Mouse (Mus musculus): ENCODE data around the gene Plekhm2. TPM values are rescaled to one million over a fixed set of nuclear protein-coding genes. Genes with fewer than 3 reads are reported as not detected.

The Plekhm2 gene
- total and polyA plus RNA-seq, 2 experiments: 2.7 to 13.5 TPM

DNA sequence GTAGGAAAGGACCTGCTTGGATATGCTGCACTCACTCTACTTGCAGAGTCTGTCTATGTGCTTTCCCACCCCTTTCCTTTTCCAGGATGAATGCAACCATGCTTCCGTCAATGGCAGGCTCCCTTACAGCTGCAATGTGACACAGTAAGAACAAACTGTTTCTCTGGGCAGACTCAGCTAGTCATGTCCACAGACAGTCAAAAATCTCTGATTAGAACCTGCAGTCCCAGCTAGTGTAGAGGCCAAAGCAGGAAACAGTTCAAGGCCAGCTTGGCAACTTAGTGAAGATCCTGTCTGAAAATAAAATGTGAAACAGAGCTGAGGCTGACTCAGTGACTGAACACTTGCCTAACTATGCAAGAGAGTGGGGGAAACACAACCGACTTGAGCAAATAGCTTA lies 39.9 kb upstream of the Plekhm2 start:
- H3K36me3 ChIP-seq (ENCODE audit: control insufficient read depth, insufficient read depth, low read length): peaks cover 99% of the 10 kb centered on the region
- H3K27ac ChIP-seq (replicated peaks; ENCODE audit: insufficient read depth, low read depth, low read length): no peak overlapping the region
- DNase-seq (ENCODE audit: extremely low read depth, low read depth, low spot score): no peak
- H3K27me3 ChIP-seq (ENCODE audit: control insufficient read depth, insufficient read depth, low read length): no peaks in the 10 kb centered on the region
- no peak overlapping the region for H3K9ac ChIP-seq (ENCODE audit: low read depth, low read length)
- H3K4me1 ChIP-seq (ENCODE audit: control insufficient read depth, insufficient read depth, low read length): peaks cover 13% of the 10 kb centered on the region
- no peak overlapping the region for H3K4me3 ChIP-seq (ENCODE audit: insufficient read depth, low read depth, low read length)
- 79% methylated on average over 2 of the region's 2 CpGs for WGBS
- TF ChIP-seq POLR2A (IDR thresholded peaks at IDR 0.05; ENCODE audit: extremely low read depth, insufficient read depth, low read length) (no peak), CTCF (IDR thresholded peaks at IDR 0.05; ENCODE audit: low read depth, low read length) (no peak)
- H3K79me2 ChIP-seq (ENCODE audit: control insufficient read depth, insufficient read depth, low read length): peaks cover 45% of the 10 kb centered on the region

DNA sequence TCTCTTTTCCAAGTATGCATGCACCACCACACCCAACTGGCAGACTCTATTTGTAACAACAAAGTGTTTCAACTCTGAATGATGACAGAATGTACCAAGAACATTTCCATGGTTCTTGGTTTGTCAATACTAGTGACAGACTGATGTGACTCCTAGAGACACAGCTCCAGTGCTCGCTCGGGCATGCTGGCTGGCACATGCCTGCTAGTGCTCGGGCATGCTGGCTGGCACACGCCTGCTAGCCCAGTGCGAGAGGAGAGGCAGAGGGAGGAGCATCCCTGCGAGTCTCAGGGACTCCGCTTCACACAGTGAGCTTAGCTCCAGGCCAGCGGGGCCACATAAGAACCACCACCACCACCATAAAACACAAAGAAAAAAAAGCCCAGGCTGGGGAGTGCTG lies 30.0 kb upstream of the Plekhm2 start:
- H3K9ac ChIP-seq (ENCODE audit: low read depth, low read length): no peak overlapping the region
- H3K36me3 ChIP-seq (ENCODE audit: control insufficient read depth, insufficient read depth, low read length): peaks cover 85% of the 10 kb centered on the region
- no peaks in the 10 kb centered on the region for H3K27me3 ChIP-seq (ENCODE audit: control insufficient read depth, insufficient read depth, low read length)
- WGBS: 67% methylated on average over 8 of the region's 8 CpGs
- no peak for DNase-seq (ENCODE audit: extremely low read depth, low read depth, low spot score)
- H3K4me3 ChIP-seq (ENCODE audit: insufficient read depth, low read depth, low read length): no peak overlapping the region
- peaks cover 5% of the 10 kb centered on the region for H3K79me2 ChIP-seq (ENCODE audit: control insufficient read depth, insufficient read depth, low read length)
- TF ChIP-seq POLR2A (IDR thresholded peaks at IDR 0.05; ENCODE audit: extremely low read depth, insufficient read depth, low read length) (no peak), CTCF (IDR thresholded peaks at IDR 0.05; ENCODE audit: low read depth, low read length) (no peak)
- H3K4me1 ChIP-seq (ENCODE audit: control insufficient read depth, insufficient read depth, low read length): no peaks in the 10 kb centered on the region
- no peak overlapping the region for H3K27ac ChIP-seq (replicated peaks; ENCODE audit: insufficient read depth, low read depth, low read length)

DNA sequence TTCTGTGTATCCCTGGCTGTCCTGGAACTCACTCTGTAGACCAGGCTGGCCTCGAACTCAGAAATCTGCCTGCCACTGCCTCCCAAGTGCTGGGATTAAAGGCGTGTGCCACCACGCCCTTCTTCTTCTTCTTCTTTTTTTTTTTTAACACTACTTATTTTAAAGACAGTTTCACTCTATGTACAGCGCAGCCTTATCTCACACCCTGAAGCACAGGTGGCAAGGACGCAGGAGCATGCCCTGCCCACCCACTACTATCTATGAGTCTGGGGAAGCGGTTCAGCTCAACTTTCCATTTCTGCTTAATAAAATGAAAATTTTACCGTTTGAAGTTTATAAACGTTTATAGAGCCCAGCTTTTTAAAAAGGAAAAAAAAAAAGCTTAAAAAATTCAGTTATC lies 23.8 kb upstream of the Plekhm2 start:
- WGBS: 90% methylated on average over 8 of the region's 8 CpGs
- no peak overlapping the region for H3K4me3 ChIP-seq (ENCODE audit: insufficient read depth, low read depth, low read length)
- H3K36me3 ChIP-seq (ENCODE audit: control insufficient read depth, insufficient read depth, low read length): peaks cover 86% of the 10 kb centered on the region
- no peaks in the 10 kb centered on the region for H3K79me2 ChIP-seq (ENCODE audit: control insufficient read depth, insufficient read depth, low read length)
- H3K27me3 ChIP-seq (ENCODE audit: control insufficient read depth, insufficient read depth, low read length): no peaks in the 10 kb centered on the region
- no peak for TF ChIP-seq POLR2A (IDR thresholded peaks at IDR 0.05; ENCODE audit: extremely low read depth, insufficient read depth, low read length)
- no peak for TF ChIP-seq CTCF (IDR thresholded peaks at IDR 0.05; ENCODE audit: low read depth, low read length)
- no peak for DNase-seq (ENCODE audit: extremely low read depth, low read depth, low spot score)
- no peak overlapping the region for H3K27ac ChIP-seq (replicated peaks; ENCODE audit: insufficient read depth, low read depth, low read length)
- H3K4me1 ChIP-seq (ENCODE audit: control insufficient read depth, insufficient read depth, low read length): no peaks in the 10 kb centered on the region
- H3K9ac ChIP-seq (ENCODE audit: low read depth, low read length): no peak overlapping the region

DNA sequence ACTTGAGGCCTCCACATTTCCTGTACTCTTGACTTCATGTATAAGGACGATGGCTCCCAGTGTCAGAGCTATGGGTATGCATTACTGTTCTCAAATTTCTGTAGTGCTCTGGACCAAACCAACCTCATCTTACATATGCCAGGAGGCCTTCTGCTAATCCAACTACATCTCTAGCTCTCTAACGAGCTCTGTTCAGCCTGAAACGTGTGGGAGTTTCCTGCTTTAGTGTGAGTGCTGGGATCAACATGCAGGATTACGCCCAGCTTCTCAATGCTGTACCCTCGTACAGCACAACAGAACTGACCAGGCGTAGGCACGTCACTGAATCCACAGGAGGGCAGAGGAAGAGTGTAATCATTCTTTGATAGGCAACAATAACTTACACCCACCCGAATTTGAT lies 21.8 kb upstream of the Plekhm2 start:
- peaks cover 81% of the 10 kb centered on the region for H3K36me3 ChIP-seq (ENCODE audit: control insufficient read depth, insufficient read depth, low read length)
- no peaks in the 10 kb centered on the region for H3K27me3 ChIP-seq (ENCODE audit: control insufficient read depth, insufficient read depth, low read length)
- WGBS: 87% methylated on average over 8 of the region's 8 CpGs
- H3K4me3 ChIP-seq (ENCODE audit: insufficient read depth, low read depth, low read length): no peak overlapping the region
- H3K4me1 ChIP-seq (ENCODE audit: control insufficient read depth, insufficient read depth, low read length): peaks cover 3% of the 10 kb centered on the region; the same call in 1 of the 2 replicates
- no peak overlapping the region for H3K9ac ChIP-seq (ENCODE audit: low read depth, low read length)
- H3K79me2 ChIP-seq (ENCODE audit: control insufficient read depth, insufficient read depth, low read length): no peaks in the 10 kb centered on the region
- no peak overlapping the region for H3K27ac ChIP-seq (replicated peaks; ENCODE audit: insufficient read depth, low read depth, low read length)
- no peak for DNase-seq (ENCODE audit: extremely low read depth, low read depth, low spot score)
- TF ChIP-seq POLR2A (IDR thresholded peaks at IDR 0.05; ENCODE audit: extremely low read depth, insufficient read depth, low read length) (no peak), CTCF (IDR thresholded peaks at IDR 0.05; ENCODE audit: low read depth, low read length) (no peak)

DNA sequence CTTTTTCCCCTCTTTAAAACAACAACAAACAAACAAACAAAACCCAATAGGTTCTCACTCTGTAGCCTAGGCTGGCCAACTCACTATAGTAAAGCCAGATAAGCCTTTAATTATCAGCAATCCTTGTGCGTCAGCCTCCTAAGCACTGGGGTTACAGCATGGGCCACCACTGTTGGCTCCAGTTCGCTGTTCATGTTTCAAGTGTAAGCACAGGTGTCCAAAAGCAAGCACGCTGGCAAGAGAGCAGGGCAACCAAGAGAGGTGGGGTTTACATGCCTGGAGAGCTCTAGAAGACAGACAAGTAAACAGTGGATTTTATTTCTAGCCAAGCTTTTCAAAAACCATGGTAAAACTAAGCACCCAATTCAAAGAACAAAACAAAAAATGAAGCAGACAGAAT lies 21.4 kb upstream of the Plekhm2 start:
- TF ChIP-seq POLR2A (IDR thresholded peaks at IDR 0.05; ENCODE audit: extremely low read depth, insufficient read depth, low read length): no peak
- TF ChIP-seq CTCF (IDR thresholded peaks at IDR 0.05; ENCODE audit: low read depth, low read length): no peak
- WGBS: 62% methylated on average over 3 of the region's 3 CpGs
- peaks cover 78% of the 10 kb centered on the region for H3K36me3 ChIP-seq (ENCODE audit: control insufficient read depth, insufficient read depth, low read length)
- peaks cover 3% of the 10 kb centered on the region for H3K4me1 ChIP-seq (ENCODE audit: control insufficient read depth, insufficient read depth, low read length)
- H3K27me3 ChIP-seq (ENCODE audit: control insufficient read depth, insufficient read depth, low read length): no peaks in the 10 kb centered on the region
- no peak overlapping the region for H3K9ac ChIP-seq (ENCODE audit: low read depth, low read length)
- no peaks in the 10 kb centered on the region for H3K79me2 ChIP-seq (ENCODE audit: control insufficient read depth, insufficient read depth, low read length)
- H3K4me3 ChIP-seq (ENCODE audit: insufficient read depth, low read depth, low read length): no peak overlapping the region
- H3K27ac ChIP-seq (replicated peaks; ENCODE audit: insufficient read depth, low read depth, low read length): no peak overlapping the region
- no peak for DNase-seq (ENCODE audit: extremely low read depth, low read depth, low spot score)

DNA sequence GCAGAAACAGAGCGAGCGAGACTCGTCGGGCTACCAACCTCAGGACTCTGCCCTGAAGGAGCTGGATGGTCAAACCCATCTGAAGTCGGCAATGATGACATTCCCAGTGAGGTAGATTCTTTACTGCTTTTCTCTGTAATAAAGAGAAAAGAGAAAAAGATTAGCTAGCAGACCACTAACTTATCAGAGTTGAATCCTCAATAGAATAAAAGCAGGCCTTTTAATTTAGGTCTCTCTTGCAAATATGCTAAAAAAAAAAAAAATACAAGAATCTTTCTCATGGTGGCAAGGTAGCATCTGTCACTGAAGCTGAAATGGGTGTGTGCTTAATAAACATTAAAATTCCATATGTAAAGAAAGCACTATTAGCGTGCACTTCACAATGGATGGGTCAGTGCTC lies 20.8 kb upstream of the Plekhm2 start, which contains the start of gene Rsc1a1:
TSS of gene Rsc1a1 (minus strand) at position 101 of the 400 bp plus-strand sequence.
- WGBS: 96% methylated on average over 6 of the region's 6 CpGs
- no peak within 1 kb of the TSS for H3K4me3 ChIP-seq (ENCODE audit: insufficient read depth, low read depth, low read length)
- H3K79me2 ChIP-seq (ENCODE audit: control insufficient read depth, insufficient read depth, low read length): no peaks in the 10 kb centered on the region
- no peak for TF ChIP-seq CTCF (IDR thresholded peaks at IDR 0.05; ENCODE audit: low read depth, low read length)
- no peak for TF ChIP-seq POLR2A (IDR thresholded peaks at IDR 0.05; ENCODE audit: extremely low read depth, insufficient read depth, low read length)
- H3K36me3 ChIP-seq (ENCODE audit: control insufficient read depth, insufficient read depth, low read length): peaks cover 73% of the 10 kb centered on the region
- H3K27me3 ChIP-seq (ENCODE audit: control insufficient read depth, insufficient read depth, low read length): no peaks in the 10 kb centered on the region
- H3K9ac ChIP-seq (ENCODE audit: low read depth, low read length): no peak within 1 kb of the TSS
- no peak for DNase-seq (ENCODE audit: extremely low read depth, low read depth, low spot score)
- no peak within 1 kb of the TSS for H3K27ac ChIP-seq (replicated peaks; ENCODE audit: insufficient read depth, low read depth, low read length)
- peaks cover 4% of the 10 kb centered on the region for H3K4me1 ChIP-seq (ENCODE audit: control insufficient read depth, insufficient read depth, low read length)

Data from liver, adult 2 months (tissue).